Mouse (Mus musculus): ENCODE measurements around the gene Stpg4. TPM values are rescaled to one million over a fixed set of nuclear protein-coding genes. Genes with fewer than 3 reads are reported as not detected.

Gene Stpg4
- polyA plus RNA-seq, 1 experiment from 2014 or later = not detected

DNA sequence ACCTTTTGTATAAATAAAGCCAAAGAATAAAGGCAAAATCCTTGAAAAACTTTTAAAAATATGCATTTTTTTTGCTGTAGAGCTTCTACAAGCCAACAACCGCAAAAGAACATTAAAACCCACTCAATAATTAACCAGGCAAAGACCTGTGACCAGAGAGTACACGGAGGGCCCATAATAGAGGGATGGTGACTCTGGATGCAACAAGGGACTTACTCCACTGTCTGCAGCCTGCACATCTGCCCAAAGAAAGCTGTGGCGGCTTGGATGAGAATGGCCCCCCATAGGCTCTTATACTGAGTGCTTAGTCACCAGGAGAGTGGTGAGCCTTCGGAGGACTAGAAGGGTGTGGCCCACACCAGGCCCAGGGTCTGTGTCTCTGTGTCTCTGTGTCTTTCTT, 24.1 kb downstream of the Stpg4 start:
- H3K36me3 ChIP-seq (ENCODE audit: insufficient read depth) = no peaks in the 10 kb centered on the region
- WGBS = 72% methylated on average over 4 of the region's 4 CpGs
- H3K9me3 ChIP-seq (ENCODE audit: low read depth, low read length) = no peaks in the 10 kb centered on the region
- no peak overlapping the region for H3K9ac ChIP-seq
- H3K27ac ChIP-seq (ENCODE audit: low read depth) = no peak overlapping the region
- ATAC-seq (ENCODE audit: insufficient read depth) (no peak), DNase-seq (no peak)
- no peaks in the 10 kb centered on the region for H3K27me3 ChIP-seq (ENCODE audit: insufficient read depth, low read length)
- no peak overlapping the region for H3K4me3 ChIP-seq (ENCODE audit: low read depth, low read length)
- no peak for TF ChIP-seq CTCF (IDR thresholded peaks at IDR 0.05; ENCODE audit: low read depth)
- no peak overlapping the region for H3K4me2 ChIP-seq
- H3K4me1 ChIP-seq (ENCODE audit: insufficient read depth) = no peaks in the 10 kb centered on the region

DNA sequence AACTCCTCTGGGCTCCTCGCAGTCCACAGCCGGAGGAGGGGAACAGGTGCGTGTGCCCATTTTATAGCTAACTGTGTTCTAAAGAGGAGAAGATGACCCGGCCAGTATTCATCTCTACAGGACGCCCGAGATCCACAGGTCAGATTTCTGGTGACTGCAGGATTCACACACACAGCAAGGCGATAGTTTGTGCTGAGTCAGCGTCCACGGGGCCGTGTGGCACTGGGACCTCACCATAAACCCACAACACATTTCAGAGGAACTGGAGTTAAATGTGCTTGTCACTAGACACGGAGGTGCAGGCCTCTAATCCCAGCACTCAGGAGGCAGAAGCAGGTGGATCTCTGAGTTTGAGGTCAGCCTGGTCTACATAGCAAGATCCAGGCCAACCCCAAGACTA, 25.1 kb downstream of the Stpg4 start:
- no peak for TF ChIP-seq CTCF (IDR thresholded peaks at IDR 0.05; ENCODE audit: low read depth)
- DNase-seq (no peak), ATAC-seq (ENCODE audit: insufficient read depth) (no peak)
- H3K4me3 ChIP-seq (ENCODE audit: low read depth, low read length) = no peak overlapping the region
- H3K27me3 ChIP-seq (ENCODE audit: insufficient read depth, low read length) = no peaks in the 10 kb centered on the region
- 86% methylated on average over 11 of the region's 11 CpGs for WGBS
- H3K27ac ChIP-seq (ENCODE audit: low read depth) = no peak overlapping the region
- no peak overlapping the region for H3K4me2 ChIP-seq
- H3K9ac ChIP-seq = no peak overlapping the region
- no peaks in the 10 kb centered on the region for H3K36me3 ChIP-seq (ENCODE audit: insufficient read depth)
- no peaks in the 10 kb centered on the region for H3K9me3 ChIP-seq (ENCODE audit: low read depth, low read length)
- no peaks in the 10 kb centered on the region for H3K4me1 ChIP-seq (ENCODE audit: insufficient read depth)

DNA sequence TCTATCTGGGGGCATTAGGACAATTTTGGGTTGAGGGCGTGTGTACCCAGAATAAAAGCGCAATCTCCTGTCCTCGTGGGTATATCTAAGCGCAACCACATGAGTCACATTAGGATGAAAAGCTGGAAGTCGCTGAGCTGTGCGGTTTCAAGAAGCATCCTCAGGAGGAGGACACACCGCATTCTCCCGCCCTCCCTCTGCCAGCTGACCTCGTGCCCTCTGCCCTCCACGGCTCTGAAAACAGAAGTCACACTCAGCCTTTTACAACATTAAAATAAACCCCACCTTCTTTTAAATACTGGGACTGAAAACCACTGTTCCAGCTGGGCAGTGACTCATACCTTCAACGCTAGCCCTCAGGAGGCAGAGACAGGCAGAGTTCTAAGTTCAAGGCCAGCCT, 30.5 kb downstream of the Stpg4 start:
- H3K4me1 ChIP-seq (ENCODE audit: insufficient read depth) = no peaks in the 10 kb centered on the region
- no peaks in the 10 kb centered on the region for H3K36me3 ChIP-seq (ENCODE audit: insufficient read depth)
- no peak for TF ChIP-seq CTCF (IDR thresholded peaks at IDR 0.05; ENCODE audit: low read depth)
- no peak overlapping the region for H3K9ac ChIP-seq
- no peak overlapping the region for H3K4me2 ChIP-seq
- DNase-seq = no peak
- no peak overlapping the region for H3K4me3 ChIP-seq (ENCODE audit: low read depth, low read length)
- H3K27ac ChIP-seq (ENCODE audit: low read depth) = no peak overlapping the region
- WGBS = 76% methylated on average over 11 of the region's 11 CpGs
- no peak for ATAC-seq (ENCODE audit: insufficient read depth)
- no peaks in the 10 kb centered on the region for H3K27me3 ChIP-seq (ENCODE audit: insufficient read depth, low read length)
- H3K9me3 ChIP-seq (ENCODE audit: low read depth, low read length) = no peaks in the 10 kb centered on the region

DNA sequence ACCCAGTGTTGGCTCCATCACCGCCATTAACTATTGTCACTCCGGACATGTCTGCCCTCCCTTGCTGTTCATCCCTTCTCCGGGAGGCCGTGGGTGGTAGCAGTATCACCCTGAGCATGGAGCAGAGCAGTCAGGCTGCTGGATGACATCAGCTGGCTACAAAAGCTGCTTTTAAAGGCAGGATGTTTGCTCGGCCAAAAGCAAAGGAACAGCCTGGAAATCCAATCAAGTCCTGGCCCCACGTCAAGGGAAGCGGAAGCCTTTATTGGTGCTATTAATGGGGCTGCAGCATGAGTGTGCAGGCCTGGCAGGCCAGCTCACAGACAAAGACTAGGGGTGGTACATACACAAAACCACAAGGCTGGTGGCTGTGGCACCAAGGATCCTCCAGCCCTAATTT, 36.3 kb downstream of the Stpg4 start:
- Histone ChIP-seq H3K9ac (no peak overlapping the region), H3K27me3 (ENCODE audit: insufficient read depth, low read length) (no peaks in the 10 kb centered on the region), H3K27ac (ENCODE audit: low read depth) (no peak overlapping the region), H3K9me3 (ENCODE audit: low read depth, low read length) (no peaks in the 10 kb centered on the region), H3K4me1 (ENCODE audit: insufficient read depth) (no peaks in the 10 kb centered on the region; the same call in 1 of the 2 replicates), H3K4me2 (no peak overlapping the region), H3K36me3 (ENCODE audit: insufficient read depth) (no peaks in the 10 kb centered on the region), H3K4me3 (ENCODE audit: low read depth, low read length) (no peak overlapping the region)
- WGBS = 51% methylated on average over 7 of the region's 7 CpGs
- TF ChIP-seq CTCF (IDR thresholded peaks at IDR 0.05; ENCODE audit: low read depth) = no peak
- ATAC-seq (ENCODE audit: insufficient read depth) (peak; percentile 64), DNase-seq (peak; percentile 67)

DNA sequence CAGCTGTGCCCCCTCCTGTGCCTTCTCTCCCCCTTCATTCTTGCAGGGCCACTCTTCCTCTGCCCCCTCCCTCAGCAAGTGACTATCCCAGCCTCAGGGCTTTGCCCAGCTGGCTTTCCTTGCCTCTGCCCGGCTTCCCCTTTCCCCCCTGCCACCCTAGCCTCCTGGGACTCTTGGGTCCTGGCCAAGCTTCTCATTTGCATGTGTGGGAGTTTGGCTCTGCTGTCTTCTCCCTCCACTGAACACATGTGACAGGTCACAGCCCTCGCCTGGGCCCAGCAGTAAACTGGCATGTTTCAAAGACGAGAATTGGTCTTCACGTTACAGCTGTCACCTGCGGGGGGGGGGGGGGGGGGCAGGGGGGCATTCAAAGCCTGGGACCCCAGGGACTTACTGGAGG, 40.5 kb downstream of the Stpg4 start:
- Histone ChIP-seq H3K27ac (ENCODE audit: low read depth) (no peak overlapping the region), H3K9me3 (ENCODE audit: low read depth, low read length) (no peaks in the 10 kb centered on the region), H3K36me3 (ENCODE audit: insufficient read depth) (no peaks in the 10 kb centered on the region), H3K9ac (no peak overlapping the region), H3K27me3 (ENCODE audit: insufficient read depth, low read length) (no peaks in the 10 kb centered on the region), H3K4me1 (ENCODE audit: insufficient read depth) (no peaks in the 10 kb centered on the region; the same call in 1 of the 2 replicates), H3K4me2 (no peak overlapping the region), H3K4me3 (ENCODE audit: low read depth, low read length) (no peak overlapping the region)
- DNase-seq = peak; percentile 59
- TF ChIP-seq CTCF (IDR thresholded peaks at IDR 0.05; ENCODE audit: low read depth) = no peak
- ATAC-seq (ENCODE audit: insufficient read depth) = no peak; the same call in 1 of the 2 replicates
- WGBS = 35% methylated on average over 4 of the region's 5 CpGs

DNA sequence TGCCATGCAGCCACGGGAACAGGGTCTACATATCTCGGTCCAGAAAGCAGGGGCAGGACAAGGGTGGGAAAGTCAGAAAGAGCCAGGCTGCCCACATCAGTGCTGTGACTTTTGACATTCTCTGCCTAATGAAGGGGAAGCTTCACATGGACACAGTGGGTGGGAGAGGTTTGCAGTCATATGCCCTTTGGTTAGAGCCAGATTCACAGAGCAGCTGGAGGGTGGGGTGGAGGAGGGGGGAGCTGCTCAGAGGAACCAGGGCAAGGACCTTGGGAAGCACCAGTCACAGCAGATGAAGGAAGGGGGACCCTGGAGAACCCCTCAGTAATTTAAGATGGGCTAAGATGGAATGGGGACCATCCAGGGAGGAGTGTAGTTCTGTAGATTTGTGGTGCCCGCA, 41.7 kb downstream of the Stpg4 start:
- Histone ChIP-seq H3K36me3 (ENCODE audit: insufficient read depth) (no peaks in the 10 kb centered on the region), H3K4me3 (ENCODE audit: low read depth, low read length) (no peak overlapping the region), H3K4me1 (ENCODE audit: insufficient read depth) (no peaks in the 10 kb centered on the region; the same call in 1 of the 2 replicates), H3K4me2 (no peak overlapping the region), H3K27me3 (ENCODE audit: insufficient read depth, low read length) (no peaks in the 10 kb centered on the region), H3K9me3 (ENCODE audit: low read depth, low read length) (no peaks in the 10 kb centered on the region), H3K9ac (no peak overlapping the region), H3K27ac (ENCODE audit: low read depth) (no peak overlapping the region)
- DNase-seq = no peak
- TF ChIP-seq CTCF (IDR thresholded peaks at IDR 0.05; ENCODE audit: low read depth) = no peak
- no peak for ATAC-seq (ENCODE audit: insufficient read depth)
- WGBS = 66% methylated on average over 3 of the region's 3 CpGs

DNA sequence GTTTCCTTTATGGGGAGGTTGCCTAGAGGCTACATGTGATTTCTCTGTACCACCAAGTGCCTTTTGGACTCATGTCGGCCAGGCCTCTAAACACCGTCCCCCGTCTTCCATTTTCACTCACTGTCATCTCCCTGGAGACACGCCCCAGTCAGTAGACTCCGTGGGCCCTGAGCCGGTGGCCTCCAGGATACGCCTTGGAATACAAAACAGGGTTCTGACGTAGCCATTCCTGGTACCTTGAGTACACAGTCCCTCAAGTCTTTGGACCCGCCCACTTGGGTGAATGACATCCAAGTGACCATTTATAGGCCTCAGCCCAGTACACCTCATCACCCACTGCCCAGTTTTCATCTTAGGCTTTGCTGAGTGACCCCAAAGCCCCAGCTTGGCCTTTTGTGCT, 46.9 kb downstream of the Stpg4 start:
- TF ChIP-seq CTCF (IDR thresholded peaks at IDR 0.05; ENCODE audit: low read depth) = no peak
- no peak overlapping the region for H3K4me3 ChIP-seq (ENCODE audit: low read depth, low read length)
- 82% methylated on average over 9 of the region's 9 CpGs for WGBS
- DNase-seq = no peak
- H3K27ac ChIP-seq (ENCODE audit: low read depth) = peak overlapping the region; percentile 27; the same call in 1 of the 2 replicates
- no peak overlapping the region for H3K9ac ChIP-seq
- H3K9me3 ChIP-seq (ENCODE audit: low read depth, low read length) = no peaks in the 10 kb centered on the region
- no peaks in the 10 kb centered on the region for H3K27me3 ChIP-seq (ENCODE audit: insufficient read depth, low read length)
- H3K36me3 ChIP-seq (ENCODE audit: insufficient read depth) = no peaks in the 10 kb centered on the region
- no peak overlapping the region for H3K4me2 ChIP-seq
- peaks cover 21% of the 10 kb centered on the region for H3K4me1 ChIP-seq (ENCODE audit: insufficient read depth)
- ATAC-seq (ENCODE audit: insufficient read depth) = no peak

DNA sequence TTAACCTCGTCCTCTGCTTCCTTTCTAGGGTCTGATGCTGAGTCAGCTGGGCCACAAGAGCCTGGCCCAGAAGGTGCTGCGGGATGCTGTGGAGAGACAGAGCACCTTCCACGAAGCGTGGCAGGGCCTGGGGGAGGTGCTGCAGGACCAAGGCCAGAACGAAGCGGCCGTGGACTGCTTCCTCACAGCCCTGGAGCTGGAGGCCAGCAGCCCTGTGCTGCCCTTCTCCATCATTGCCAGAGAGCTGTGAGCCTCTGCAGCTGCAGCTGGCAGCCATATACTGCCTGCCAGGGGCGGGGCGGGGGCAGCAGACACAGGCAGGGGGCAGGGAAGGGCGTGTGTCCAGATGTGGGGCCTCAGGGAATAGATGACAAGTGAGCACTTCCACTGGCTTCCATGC, 47.7 kb downstream of the Stpg4 start:
- DNase-seq = peak; percentile 52
- ATAC-seq (ENCODE audit: insufficient read depth) = peak; percentile 23
- Histone ChIP-seq H3K36me3 (ENCODE audit: insufficient read depth) (no peaks in the 10 kb centered on the region), H3K4me2 (no peak overlapping the region), H3K4me1 (ENCODE audit: insufficient read depth) (peaks cover 21% of the 10 kb centered on the region), H3K27ac (ENCODE audit: low read depth) (peak overlapping the region; percentile 51; the same call in 1 of the 2 replicates), H3K9me3 (ENCODE audit: low read depth, low read length) (no peaks in the 10 kb centered on the region), H3K27me3 (ENCODE audit: insufficient read depth, low read length) (no peaks in the 10 kb centered on the region), H3K9ac (no peak overlapping the region), H3K4me3 (ENCODE audit: low read depth, low read length) (no peak overlapping the region)
- WGBS = 39% methylated on average over 10 of the region's 10 CpGs
- no peak for TF ChIP-seq CTCF (IDR thresholded peaks at IDR 0.05; ENCODE audit: low read depth)
